Mouse (Mus musculus) olfactory bulb, adult 2 months (tissue): ENCODE measurements around the gene Cacnb3. TPM values are rescaled to one million over a fixed set of nuclear protein-coding genes. Genes with fewer than 3 reads are reported as not detected.

Source experiments
- H3K27ac ChIP-seq: fragments of 200-500 bp; 2 replicates; pipeline ENCODE4 v1.5.1; 2012; ENCODE audit warnings: low read depth, low read length; ENCODE audit not compliant: insufficient read depth
- H3K4me1 ChIP-seq: fragments of 200-500 bp; 2 replicates; pipeline ENCODE4 v1.6.1; 2012; ENCODE audit warnings: low read length; ENCODE audit not compliant: control insufficient read depth, insufficient read depth
- H3K4me3 ChIP-seq: fragments of 200-500 bp; 2 replicates; pipeline ENCODE4 v1.5.1; 2012; ENCODE audit warnings: mild to moderate bottlenecking, low read depth, low read length, moderate library complexity; ENCODE audit not compliant: insufficient read depth
- CTCF ChIP-seq: fragments of 200-500 bp; IDR thresholded peaks from 2 replicates; pipeline ENCODE4 v1.5.1; 2012; ENCODE audit warnings: low read depth, mild to moderate bottlenecking, low read length, moderate library complexity; ENCODE audit not compliant: insufficient read depth
- POLR2A ChIP-seq: fragments of 200-500 bp; IDR thresholded peaks from 2 replicates; pipeline ENCODE4 v1.6.1; 2012; ENCODE audit warnings: mild to moderate bottlenecking, low read depth, low read length, moderate library complexity; ENCODE audit not compliant: insufficient read depth
- WGBS: fragments of 180-500 bp; shearing (Covaris S2); methylation state at CpG from one replicate; pipeline ENCODE4 v1.1.7; 2018; 5-methylcytosine and 5-hydroxymethylcytosine counted together
- polyA plus RNA-seq: library from polyadenylated mRNA; stranded (reverse); fragments of >200 nt; gene quantifications from 2 replicates; pipeline ENCODE4 v1.2.4, GENCODE M21; 2012; ENCODE audit warnings: low replicate concordance; ENCODE audit not compliant: missing spikeins, insufficient read depth, insufficient read length

The Cacnb3 gene
- polyA plus RNA-seq, 1 experiment: not detected

DNA sequence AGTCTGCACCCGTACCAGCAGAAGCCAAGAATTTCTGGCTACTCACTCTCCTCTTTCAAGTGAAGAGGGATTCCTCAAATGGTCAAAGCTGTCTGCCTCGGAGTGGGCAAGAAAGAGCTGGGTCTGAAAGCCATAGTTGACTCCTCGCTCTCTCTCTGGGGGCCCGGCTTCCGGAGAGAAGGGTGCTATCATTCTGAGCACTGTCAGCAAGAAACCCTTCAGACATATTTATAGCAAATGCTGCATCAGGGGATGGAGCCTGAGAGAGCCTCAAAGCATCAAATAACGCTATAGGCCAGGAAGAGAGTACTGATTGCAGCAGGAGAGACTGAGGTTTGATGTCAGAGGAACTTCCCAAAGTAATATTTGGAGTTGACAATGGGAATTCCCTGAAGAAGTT, 1.2 kb upstream of the Cacnb3 start:
- Histone ChIP-seq H3K4me3 (no peak overlapping the region), H3K27ac (no peak overlapping the region), H3K4me1 (peaks cover 46% of the 10 kb centered on the region)
- TF ChIP-seq CTCF (no peak), POLR2A (no peak)
- WGBS: 56% methylated on average over 6 of the region's 6 CpGs

GRCm38 (mm10) chr15:98631493-98631892, 853 bp downstream of the Cacnb3 start:
- peak overlapping the region; percentile 72 for H3K4me3 ChIP-seq
- no peak overlapping the region for H3K27ac ChIP-seq
- peak; percentile 94 for TF ChIP-seq CTCF
- no peak for TF ChIP-seq POLR2A
- WGBS: 2% methylated on average over 18 of the region's 18 CpGs
- H3K4me1 ChIP-seq: peaks cover 52% of the 10 kb centered on the region

GRCm38 (mm10) chr15:98632107-98632744, 1.6 kb downstream of the Cacnb3 start:
- WGBS: under 1% methylated on average over 25 of the region's 25 CpGs

DNA sequence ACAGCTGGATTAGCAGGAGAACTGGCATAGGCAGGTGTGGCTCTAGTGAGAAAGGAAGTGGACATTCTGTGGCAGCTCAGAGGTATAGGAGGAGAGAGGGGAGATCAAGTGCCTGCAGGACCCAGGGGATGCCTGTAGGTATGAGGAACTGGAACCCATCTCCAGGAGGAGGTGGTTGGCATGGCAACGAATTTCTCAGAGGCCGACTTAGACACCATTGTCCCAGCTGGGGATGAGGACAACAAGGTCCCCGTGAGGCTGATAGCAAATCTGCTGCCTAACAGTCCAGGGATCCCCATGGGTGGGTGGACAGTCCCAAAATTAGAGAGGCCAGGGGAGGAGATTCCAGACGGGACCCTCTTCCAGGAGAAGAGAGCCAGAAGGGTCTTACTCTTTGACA, 2.3 kb downstream of the Cacnb3 start:
- H3K4me1 ChIP-seq: peaks cover 59% of the 10 kb centered on the region
- 0 out of 2 replicates have a peak overlapping the region, but pooled peaks have one; percentile 36 for H3K27ac ChIP-seq
- peak overlapping the region; percentile 72 for H3K4me3 ChIP-seq
- TF ChIP-seq POLR2A (no peak), CTCF (no peak)
- WGBS: 4% methylated on average over 4 of the region's 4 CpGs

More at GRCm38 (mm10) chr15:98632107-98632744, 1.6 kb downstream of the Cacnb3 start:
- Histone ChIP-seq H3K4me3 (peak overlapping the region; percentile 72), H3K27ac (peak overlapping the region; percentile 2; the same call in 1 of the 2 replicates), H3K4me1 (peaks cover 54% of the 10 kb centered on the region)
- TF ChIP-seq POLR2A (peak; percentile 56; the same call in 1 of the 2 replicates), CTCF (no peak)

GRCm38 (mm10) chr15:98633822-98634470, 3.3 kb downstream of the Cacnb3 start:
- Histone ChIP-seq H3K4me3 (peak overlapping the region; percentile 72), H3K27ac (peak overlapping the region; percentile 57; the same call in 1 of the 2 replicates), H3K4me1 (peaks cover 49% of the 10 kb centered on the region)
- whole genome bisulfite sequencing: under 1% methylated on average over 25 of the region's 25 CpGs
- TF ChIP-seq POLR2A (no peak), CTCF (no peak)

GRCm38 (mm10) chr15:98634541-98635081, 4.0 kb downstream of the Cacnb3 start:
- WGBS: under 1% methylated on average over 58 of the region's 65 CpGs
- TF ChIP-seq CTCF: no peak
- TF ChIP-seq POLR2A: peak; percentile 71

DNA sequence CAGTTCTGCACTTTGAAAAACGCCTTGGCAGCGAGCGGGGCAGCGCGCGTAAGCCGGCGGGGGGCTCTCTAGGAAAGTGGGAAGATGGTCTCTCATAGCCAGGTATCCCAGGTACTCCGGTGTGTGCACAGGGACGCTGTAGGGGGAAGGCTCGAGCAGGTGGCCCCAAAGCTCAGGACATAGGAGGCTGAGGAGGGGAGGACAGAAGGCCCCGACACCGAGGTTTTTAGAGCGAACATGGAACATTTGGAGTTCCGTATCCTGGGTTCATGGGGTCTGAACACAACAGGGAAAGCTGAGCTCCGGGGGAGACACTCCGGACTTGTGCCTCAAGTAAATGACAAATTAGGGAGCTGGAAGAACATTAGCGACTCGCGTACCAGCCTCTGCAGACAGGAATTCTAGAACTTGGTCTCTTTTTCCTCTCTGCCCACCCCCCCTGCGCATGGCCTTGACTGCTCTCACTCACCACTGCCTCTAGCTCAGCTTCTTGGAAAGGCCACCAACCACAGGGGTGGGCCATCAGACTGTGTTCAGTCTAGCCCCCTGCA, 4.7 kb downstream of the Cacnb3 start:
- TF ChIP-seq CTCF (no peak), POLR2A (no peak)
- WGBS: 3% methylated on average over 21 of the region's 21 CpGs
- H3K27ac ChIP-seq: peak overlapping the region; percentile 95
- H3K4me1 ChIP-seq: peaks cover 47% of the 10 kb centered on the region
- H3K4me3 ChIP-seq: peak overlapping the region; percentile 72

More at GRCm38 (mm10) chr15:98634541-98635081, 4.0 kb downstream of the Cacnb3 start:
- peak overlapping the region; percentile 72 for H3K4me3 ChIP-seq
- peak overlapping the region; percentile 57; the same call in 1 of the 2 replicates for H3K27ac ChIP-seq
- H3K4me1 ChIP-seq: peaks cover 50% of the 10 kb centered on the region

DNA sequence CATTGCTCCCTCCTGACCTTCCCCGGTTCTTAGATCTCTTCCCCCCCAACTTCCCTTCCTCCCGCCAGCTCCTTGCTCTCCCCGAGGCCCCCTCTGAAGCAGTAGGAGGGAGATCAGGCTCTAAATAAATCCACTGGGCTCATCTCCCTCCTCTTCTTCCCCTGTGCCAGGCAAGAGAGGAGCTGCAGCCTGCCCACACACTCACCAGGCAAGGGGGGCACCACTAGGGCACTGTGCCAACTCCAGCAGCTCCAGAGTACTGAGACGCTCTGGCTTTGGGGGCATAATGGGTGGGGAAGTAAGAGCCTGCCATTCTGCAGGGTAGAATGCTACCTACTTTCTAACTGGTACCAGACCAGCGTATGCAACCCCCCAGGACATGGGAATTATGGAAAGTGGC, 5.9 kb downstream of the Cacnb3 start:
- Histone ChIP-seq H3K4me1 (peaks cover 41% of the 10 kb centered on the region), H3K27ac (peak overlapping the region; percentile 95), H3K4me3 (peak overlapping the region; percentile 72)
- WGBS: 17% methylated on average over 5 of the region's 5 CpGs
- TF ChIP-seq POLR2A (peak; percentile 45; the same call in 1 of the 2 replicates), CTCF (no peak)
